Mouse (Mus musculus): ENCODE data around the gene Ginm1.

- TF ChIP-seq POLR2A (IDR thresholded peaks at IDR 0.05; ENCODE audit: borderline replicate concordance, extremely low read depth, insufficient read depth, insufficient read length, poor library complexity, severe bottlenecking) (no peak), CTCF (IDR thresholded peaks at IDR 0.05; ENCODE audit: borderline replicate concordance, extremely low read depth, insufficient read depth, insufficient read length) (no peak)
Observed at GRCm38 (mm10) chr10:7748752-7749151, 43.9 kb downstream of the Ginm1 start.
